Mouse (Mus musculus) heart, postnatal 0 days (tissue): Measurements from ENCODE around the gene Tor1aip2.

Experiments
- CTCF ChIP-seq: IDR thresholded peaks from 2 replicates; pipeline ENCODE4 v1.5.1; 2016; ENCODE audit warnings: antibody characterized with exemption, control low read depth, low read depth
- EP300 ChIP-seq: IDR thresholded peaks from 2 replicates; pipeline ENCODE4 v1.6.1; 2016; ENCODE audit warnings: antibody characterized with exemption, low read depth

- TF ChIP-seq EP300 (no peak), CTCF (no peak)
Observed at GRCm38 (mm10) chr1:156084603-156085002, 49.4 kb downstream of the Tor1aip2 start.
